Mouse (Mus musculus): Measurements from ENCODE around the gene Epb41l3.

GRCm38 (mm10) chr17:69097068-69097467, 21.6 kb downstream of the Epb41l3 start:
- TF ChIP-seq FOSL1 (IDR thresholded peaks at IDR 0.05; ENCODE audit: insufficient read depth, low read length, poor library complexity, severe bottlenecking) (no peak), CTCF (IDR thresholded peaks at IDR 0.05; ENCODE audit: control insufficient read depth, insufficient read depth, insufficient read length) (no peak), MAX (IDR thresholded peaks at IDR 0.05) (no peak), USF1 (IDR thresholded peaks at IDR 0.05; ENCODE audit: low read depth) (no peak)

Data from C2C12 (cell line).